Mouse (Mus musculus) 3T3-L1 (cell line): ENCODE data around the gene Fthl17e.
"Not testable (repeated sequence)": the region's sequence is repeated elsewhere in the genome, so short reads cannot be mapped to it uniquely, and the experiment has no call there.

Experiments
- DNase-seq: peaks from one replicate; pipeline ENCODE4 v3.0.0-alpha.2; 2015; ENCODE audit warnings: low read depth, low spot score

Gene Fthl17e

DNA sequence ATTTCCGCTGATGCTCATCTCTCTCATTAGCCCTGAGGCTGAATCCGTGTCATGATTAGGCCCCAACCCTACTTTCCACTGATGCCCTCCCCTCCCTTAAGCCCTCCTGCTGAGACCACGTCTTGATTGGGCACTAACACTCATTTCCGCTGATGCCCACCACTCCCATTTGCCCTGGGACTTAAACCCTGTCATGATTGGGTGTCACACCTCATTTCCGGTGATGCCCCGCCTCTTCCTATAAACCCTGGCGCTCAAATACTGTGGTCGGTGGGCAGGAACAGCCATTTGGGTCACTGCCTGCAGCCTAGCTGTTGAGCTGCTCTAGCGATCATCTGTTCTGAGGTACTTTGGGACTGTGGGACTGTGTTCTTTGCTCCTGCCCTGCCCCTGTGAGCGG lies at the start of gene Fthl17e:
Gene Fthl17e (plus strand): TSS at position 301 of the 400 bp plus-strand sequence.
- not testable (repeated sequence) for DNase-seq

- DNase-seq = not testable (repeated sequence)
Measured at GRCm38 (mm10) chrX:8986655-8987054, 46.6 kb upstream of the Fthl17e start, which contains the start of gene Fthl17d. TSS of gene Fthl17d (minus strand) at chrX:8986755.

GRCm38 (mm10) chrX:9016079-9016478 lies 17.2 kb upstream of the Fthl17e start:
- no peak for DNase-seq

- no peak for DNase-seq
Measured at GRCm38 (mm10) chrX:9019481-9019880, 13.8 kb upstream of the Fthl17e start.

- DNase-seq = not testable (repeated sequence)
Measured at GRCm38 (mm10) chrX:9041611-9042010, 8.3 kb downstream of the Fthl17e start.

DNA sequence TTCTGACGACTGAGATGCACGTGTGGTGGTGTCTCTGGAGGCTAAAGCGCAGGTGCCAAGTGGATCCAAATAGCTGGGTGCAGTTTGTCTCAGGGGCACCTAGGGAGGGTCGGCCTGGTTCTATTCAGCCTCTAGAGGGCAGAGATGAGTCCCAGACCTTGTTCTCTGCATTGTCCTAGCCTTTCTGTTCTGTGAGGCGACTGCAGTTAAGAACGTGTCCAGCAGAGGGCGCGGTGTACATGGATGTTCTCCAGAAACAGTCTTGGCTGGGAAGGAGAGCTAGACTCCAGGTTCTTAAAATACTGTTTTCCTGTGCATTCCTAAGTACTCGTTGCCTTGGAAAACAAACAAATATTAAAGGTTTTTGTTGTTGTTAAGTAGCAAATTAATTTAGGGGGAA lies 27.7 kb downstream of the Fthl17e start:
- peak; percentile 58 for DNase-seq

GRCm38 (mm10) chrX:9062101-9062500 lies 28.8 kb downstream of the Fthl17e start:
- DNase-seq = no peak

GRCm38 (mm10) chrX:9062715-9063114 lies 29.4 kb downstream of the Fthl17e start, which contains the start of gene Fthl17f:
TSS of gene Fthl17f (plus strand) at chrX:9063015.
- DNase-seq = not testable (repeated sequence)

GRCm38 (mm10) chrX:9077699-9078098 lies 44.4 kb downstream of the Fthl17e start:
- DNase-seq = peak; percentile 56
